Mouse (Mus musculus): Measurements from ENCODE around the gene Chchd5. TPM values are rescaled to one million over a fixed set of nuclear protein-coding genes. Genes with fewer than 3 reads are reported as not detected.
A peak's percentile ranks its signal among the peaks of the same experiment; 100 is the strongest.

Gene Chchd5
- total RNA-seq, 1 experiment = 37.0 TPM

DNA sequence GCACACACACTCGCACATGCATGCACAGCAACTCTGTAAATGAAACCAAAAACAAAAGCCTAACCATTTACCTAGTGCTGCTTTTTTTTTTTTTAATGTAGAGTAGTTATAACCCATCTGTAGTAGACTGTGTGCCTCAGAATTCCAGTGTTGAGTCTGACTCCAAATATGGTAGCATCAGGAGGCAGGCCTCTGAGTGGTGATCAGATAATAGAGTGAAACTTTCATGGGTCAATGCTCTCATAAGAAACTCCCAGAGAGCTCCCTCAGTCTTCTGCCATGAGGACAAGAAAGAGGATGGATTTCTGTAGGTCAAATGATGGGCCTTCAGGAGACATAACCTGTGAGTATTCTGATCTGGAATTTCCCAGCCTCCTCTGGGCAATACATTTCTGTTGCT is 52.9 kb downstream of the Chchd5 start:
- no peaks in the 10 kb centered on the region for H3K36me3 ChIP-seq (ENCODE audit: control insufficient read depth, insufficient read depth, low read length, poor library complexity, severe bottlenecking)
- H3K27ac ChIP-seq (ENCODE audit: insufficient read depth, low read depth, low read length, poor library complexity, severe bottlenecking) = no peak overlapping the region
- H3K4me1 ChIP-seq (ENCODE audit: control insufficient read depth in 2 of 2, insufficient read depth in 2 of 2, low read length in 2 of 2, poor library complexity in 1 of 2) = peaks cover 8 to 14% of the 10 kb centered on the region in 2 experiments; a peak in 3 of 4 replicates
- no peaks in the 10 kb centered on the region for H3K9me3 ChIP-seq (ENCODE audit: control insufficient read depth, insufficient read depth, low read depth, low read length)
- no peak for TF ChIP-seq ZNF384 (IDR thresholded peaks at IDR 0.05; ENCODE audit: low read depth, low read length)
- no peak for TF ChIP-seq HCFC1 (IDR thresholded peaks at IDR 0.05; ENCODE audit: borderline replicate concordance, insufficient read depth, low read length)
- no peak for TF ChIP-seq CHD2 (IDR thresholded peaks at IDR 0.05; ENCODE audit: low read depth, low read length)
- H3K4me3 ChIP-seq (ENCODE audit: insufficient read depth in 1 of 2, low read depth in 1 of 2, low read length in 2 of 2, poor library complexity in 1 of 2, severe bottlenecking in 1 of 2) = no peak overlapping the region
- DNase-seq (ENCODE audit: low read depth, low spot score) = no peak
- no peak overlapping the region for H3K9ac ChIP-seq (ENCODE audit: insufficient read depth, low read depth, low read length, poor library complexity, severe bottlenecking)
- in situ Hi-C loops (cut with MboI; ENCODE audit: low sequenced_read_pairs in 2 of 2, unreplicated experiment in 2 of 2) = no loop called here

DNA sequence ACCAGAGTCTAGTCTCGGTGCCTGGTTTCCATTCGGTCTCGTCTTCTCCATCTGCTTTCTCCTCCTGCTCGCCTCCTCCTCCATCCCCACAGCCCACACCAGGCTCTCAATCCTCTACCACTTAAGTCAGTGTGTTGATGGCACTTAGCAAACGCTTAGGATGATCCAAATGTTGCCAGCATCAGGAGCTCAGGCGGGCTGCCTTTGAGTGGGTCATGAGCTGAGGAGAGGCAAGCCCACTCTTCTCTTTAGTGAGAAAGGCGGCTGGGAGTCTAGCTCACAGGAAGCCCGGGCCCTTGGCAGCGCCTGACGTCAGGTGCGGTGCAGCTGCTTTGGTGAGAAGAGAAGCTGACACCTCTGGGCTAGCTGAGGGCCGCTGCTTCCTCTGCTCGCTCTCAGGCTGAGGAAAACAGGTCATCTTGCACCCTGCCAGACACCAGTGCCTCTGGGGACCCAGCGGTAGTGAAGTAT is 54.1 kb downstream of the Chchd5 start:
- H3K9me3 ChIP-seq (ENCODE audit: control insufficient read depth, insufficient read depth, low read depth, low read length) = no peaks in the 10 kb centered on the region
- no peaks in the 10 kb centered on the region for H3K36me3 ChIP-seq (ENCODE audit: control insufficient read depth, insufficient read depth, low read length, poor library complexity, severe bottlenecking)
- in situ Hi-C loops (cut with MboI; ENCODE audit: low sequenced_read_pairs in 2 of 2, unreplicated experiment in 2 of 2) = no loop called here
- H3K27ac ChIP-seq (ENCODE audit: insufficient read depth, low read depth, low read length, poor library complexity, severe bottlenecking) = no peak overlapping the region
- peak overlapping the region; percentile 21 to 32; a peak in 3 of 4 replicates for H3K4me3 ChIP-seq (ENCODE audit: insufficient read depth in 1 of 2, low read depth in 1 of 2, low read length in 2 of 2, poor library complexity in 1 of 2, severe bottlenecking in 1 of 2)
- peak overlapping the region; percentile 28; the same call in 1 of the 2 replicates for H3K9ac ChIP-seq (ENCODE audit: insufficient read depth, low read depth, low read length, poor library complexity, severe bottlenecking)
- no peak for DNase-seq (ENCODE audit: low read depth, low spot score)
- peaks cover 6 to 14% of the 10 kb centered on the region in 2 experiments; a peak in 3 of 4 replicates for H3K4me1 ChIP-seq (ENCODE audit: control insufficient read depth in 2 of 2, insufficient read depth in 2 of 2, low read length in 2 of 2, poor library complexity in 1 of 2)
- no peak for TF ChIP-seq CHD2 (IDR thresholded peaks at IDR 0.05; ENCODE audit: low read depth, low read length)
- TF ChIP-seq ZNF384 (IDR thresholded peaks at IDR 0.05; ENCODE audit: low read depth, low read length) = no peak
- TF ChIP-seq HCFC1 (IDR thresholded peaks at IDR 0.05; ENCODE audit: borderline replicate concordance, insufficient read depth, low read length) = no peak
- TF ChIP-seq MAFK (IDR thresholded peaks at IDR 0.05; ENCODE audit: insufficient read depth, low read depth, low read length) = no peak
- no peak for TF ChIP-seq ZC3H11A (IDR thresholded peaks at IDR 0.05; ENCODE audit: borderline replicate concordance, low read depth, low read length)

Other genes starting within 250 kb of the Chchd5 start
- gene Zc3h8, start 185.6 kb upstream of the Chchd5 start, total RNA-seq (2012; rRNA removed) = 19.5 and 20.9 TPM in 2 replicates
- 0.98 and 1.9 TPM in 2 replicates for gene Zc3h6, start 162.3 kb upstream of the Chchd5 start, total RNA-seq (2012; rRNA removed)
- gene Gm10762, start 162.0 kb upstream of the Chchd5 start, total RNA-seq (2012; rRNA removed) = 7.3 and 9.2 TPM in 2 replicates
- gene Vinac1, start 81.5 kb upstream of the Chchd5 start, total RNA-seq (2012; rRNA removed) = 0.11 and 0.13 TPM in 2 replicates
- 10.4 and 12.4 TPM in 2 replicates for gene Ttl, start 63.8 kb upstream of the Chchd5 start, total RNA-seq (2012; rRNA removed)
- 100 and 120 TPM in 2 replicates for gene Polr1b, start 28.7 kb upstream of the Chchd5 start, total RNA-seq (2012; rRNA removed)
- 309 and 509 TPM in 2 replicates for gene Slc20a1, start 69.1 kb downstream of the Chchd5 start, total RNA-seq (2012; rRNA removed)
- 14.7 and 15.8 TPM in 2 replicates for gene Ckap2l, start 167.5 kb downstream of the Chchd5 start, total RNA-seq (2012; rRNA removed)
- not detected in 2 replicates for gene Il1a, start 180.3 kb downstream of the Chchd5 start, total RNA-seq (2012; rRNA removed)
- not detected in 2 replicates for gene Il1b, start 241.4 kb downstream of the Chchd5 start, total RNA-seq (2012; rRNA removed)

Measured in ES-E14 (cell line).